Mouse (Mus musculus): ENCODE measurements at regions not wholly inside any gene's neighbourhood (a gene's known extent, or its start where the extent isn't known, plus 50 kb on each side); places are given as distances from the start of the nearest gene placed in this dataset.

- TF ChIP-seq ZNF384 (IDR thresholded peaks at IDR 0.05; ENCODE audit: low read depth, low read length) (no peak), ZC3H11A (IDR thresholded peaks at IDR 0.05; ENCODE audit: borderline replicate concordance, low read depth, low read length) (no peak), HCFC1 (IDR thresholded peaks at IDR 0.05; ENCODE audit: borderline replicate concordance, insufficient read depth, low read length) (no peak)
Observed at GRCm38 (mm10) chr1:119108578-119108977, 55.2 kb upstream of the Gli2 start.
